Mouse (Mus musculus) liver, postnatal 0 days (tissue): ENCODE data around the gene Akap2. TPM values are rescaled to one million over a fixed set of nuclear protein-coding genes. Genes with fewer than 3 reads are reported as not detected.
A peak's percentile ranks its signal among the peaks of the same experiment; 100 is the strongest.

ENCODE experiments used
- ATAC-seq: fragments of 200-750 bp; cut with Nextera tagmentation; 2 replicates; pipeline ENCODE4 v1.8.0; 2017; ENCODE audit warnings: mild to moderate bottlenecking, moderate library complexity
- DNase-seq: peaks from one replicate; pipeline ENCODE4 v3.0.0-alpha.2; 2016
- H3K27ac ChIP-seq: fragments of 300-500 bp; sonication (generic); 2 replicates; pipeline ENCODE4 v1.5.1; 2014; ENCODE audit warnings: antibody characterized with exemption, moderate library complexity, mild to moderate bottlenecking, low read depth
- H3K27me3 ChIP-seq: fragments of 300-500 bp; sonication (generic); 2 replicates; pipeline ENCODE4 v1.6.1; 2014; ENCODE audit warnings: low read length, control low read depth, mixed read lengths; ENCODE audit not compliant: insufficient read depth
- H3K36me3 ChIP-seq: fragments of 300-500 bp; sonication (generic); replicated peaks from 2 replicates; pipeline ENCODE4 v1.6.1; 2014; ENCODE audit warnings: mild to moderate bottlenecking, control low read depth, low read length, moderate library complexity, mixed read lengths; ENCODE audit not compliant: insufficient read depth
- H3K4me1 ChIP-seq: fragments of 300-500 bp; sonication (generic); 2 replicates; pipeline ENCODE4 v1.6.1; 2014; ENCODE audit warnings: antibody characterized with exemption, mild to moderate bottlenecking, control low read depth; ENCODE audit not compliant: insufficient read depth
- H3K4me2 ChIP-seq: fragments of 300-500 bp; sonication (generic); 2 replicates; pipeline ENCODE4 v1.6.1; 2014; ENCODE audit warnings: low read depth, mild to moderate bottlenecking, low read length, moderate library complexity, mixed read lengths
- H3K4me3 ChIP-seq: fragments of 300-500 bp; sonication (generic); 2 replicates; pipeline ENCODE4 v1.5.1; 2014; ENCODE audit warnings: low read depth, low read length
- H3K9ac ChIP-seq: fragments of 300-500 bp; sonication (generic); replicated peaks from 2 replicates; pipeline ENCODE4 v1.6.1; 2014; ENCODE audit warnings: mild to moderate bottlenecking, moderate library complexity
- H3K9me3 ChIP-seq: fragments of 300-500 bp; sonication (generic); 2 replicates; pipeline ENCODE4 v1.6.1; 2016; ENCODE audit warnings: mild to moderate bottlenecking, control low read depth, low read length, mixed read lengths
- CTCF ChIP-seq: sonication (generic); IDR thresholded peaks from 2 replicates; pipeline ENCODE4 v1.5.1; 2016; ENCODE audit warnings: antibody characterized with exemption, low read depth
- EP300 ChIP-seq: IDR thresholded peaks from 2 replicates; pipeline ENCODE4 v1.6.1; 2016; ENCODE audit warnings: antibody characterized with exemption, low read depth, mild to moderate bottlenecking
- WGBS: fragments of 180-500 bp; shearing (Covaris S2); extraction: QIAGEN DNeasy Blood & Tissue Kit; methylation state at CpG from one replicate; pipeline ENCODE4 v1.1.7; 2014; ENCODE audit not compliant: insufficient replicate concordance; 5-methylcytosine and 5-hydroxymethylcytosine counted together
- polyA plus RNA-seq: library from polyadenylated mRNA; unstranded; fragments of >200 nt; fragmentation: Nextera tagmentation; extraction: Ambion mirVana; gene quantifications from 2 replicates; pipeline ENCODE4 v1.2.1, GENCODE M21; 2015

The Akap2 gene
- polyA plus RNA-seq, 1 experiment from 2014 or later = 1.9 TPM

DNA sequence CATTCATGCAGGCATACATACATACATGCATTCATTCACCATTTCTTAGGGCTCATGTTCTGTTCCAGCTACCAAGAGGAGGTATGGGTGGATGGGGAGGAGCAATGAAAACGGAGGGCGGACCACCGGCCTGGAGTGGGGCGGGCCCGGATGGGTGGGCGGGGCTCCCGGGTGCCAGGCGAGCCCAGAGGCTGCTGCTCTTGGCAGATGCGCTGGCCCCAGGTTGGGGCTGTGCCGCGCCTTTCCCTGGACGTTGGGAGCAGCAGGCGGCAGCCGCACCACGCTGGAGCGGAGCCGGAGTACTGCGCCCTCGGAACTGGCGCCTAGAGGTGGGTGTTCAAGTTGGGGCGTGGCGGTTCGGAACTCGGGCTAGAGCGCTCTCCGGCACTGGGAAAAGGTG, 64.5 kb downstream of the Akap2 start:
- peak overlapping the region; percentile 58; the same call in 1 of the 2 replicates for H3K9ac ChIP-seq
- H3K27me3 ChIP-seq = peaks cover 10% of the 10 kb centered on the region
- ATAC-seq (peak; percentile 85), DNase-seq (peak; percentile 82)
- H3K27ac ChIP-seq = no peak overlapping the region
- H3K9me3 ChIP-seq = no peaks in the 10 kb centered on the region
- peak overlapping the region; percentile 54 for H3K4me3 ChIP-seq
- H3K4me2 ChIP-seq = peak overlapping the region; percentile 82
- TF ChIP-seq CTCF (peak; percentile 36), EP300 (no peak)
- H3K36me3 ChIP-seq = no peaks in the 10 kb centered on the region
- WGBS = 5% methylated on average over 24 of the region's 26 CpGs
- H3K4me1 ChIP-seq = peaks cover 14% of the 10 kb centered on the region

DNA sequence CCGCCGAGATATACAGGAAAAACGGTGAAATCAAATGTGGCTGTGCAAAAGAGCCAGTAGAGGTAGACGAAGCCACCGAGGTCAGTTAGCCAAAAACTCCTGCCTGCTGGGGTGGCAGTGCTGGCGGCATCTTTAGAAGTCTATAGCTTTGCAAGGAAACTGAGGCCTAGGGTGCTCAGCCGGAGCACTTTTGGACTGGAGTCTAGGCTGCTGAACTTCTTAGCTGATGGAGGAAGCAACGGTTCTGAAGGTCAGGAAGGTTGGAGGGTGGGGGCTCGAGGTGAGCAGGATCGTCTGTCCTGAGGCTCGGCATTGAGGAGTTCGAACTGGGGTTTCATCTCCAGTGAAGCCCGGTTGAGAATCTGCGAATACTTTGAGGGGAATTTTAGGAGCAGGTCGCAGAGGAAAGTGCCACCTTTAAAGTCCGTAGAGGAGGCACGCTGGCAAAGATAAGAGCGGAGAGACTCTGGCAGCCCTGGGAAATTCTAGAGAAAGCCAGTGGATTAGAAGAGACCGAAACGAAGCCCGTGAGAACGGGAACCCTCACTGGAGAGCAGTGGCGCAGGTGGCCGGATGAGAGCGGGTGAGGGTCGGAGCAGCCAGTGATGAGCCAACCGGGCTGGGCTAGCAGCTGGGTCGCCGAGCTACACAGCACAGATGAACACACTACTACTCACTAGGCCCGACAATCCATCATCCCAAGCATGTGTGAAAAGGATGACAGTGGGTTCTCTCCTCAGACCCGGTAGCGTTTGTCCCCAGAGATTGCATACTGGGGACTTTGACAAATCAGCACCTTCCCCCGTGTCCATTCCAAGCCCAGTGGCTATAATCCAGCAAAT, 65.3 kb downstream of the Akap2 start:
- WGBS = 3% methylated on average over 33 of the region's 33 CpGs
- TF ChIP-seq EP300 = no peak
- TF ChIP-seq CTCF = no peak

DNA sequence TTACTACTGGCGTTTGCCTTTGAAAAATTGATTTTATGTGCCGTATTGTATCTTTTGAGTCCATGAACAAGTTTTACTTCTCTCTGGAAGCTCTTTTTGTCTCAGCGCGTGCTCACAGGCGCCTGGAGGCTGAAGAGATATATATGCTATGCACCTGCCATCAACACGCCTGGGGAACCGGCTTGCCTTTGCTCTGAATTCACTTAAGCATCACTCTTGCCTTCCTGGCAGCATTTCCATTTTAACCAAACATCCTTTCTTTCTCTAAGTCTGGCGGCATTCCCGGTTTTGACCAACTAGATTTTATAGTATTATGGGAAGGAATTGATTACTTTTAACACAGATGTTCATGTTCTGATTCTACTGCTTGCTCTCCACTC, 65.9 kb downstream of the Akap2 start:
- Histone ChIP-seq H3K9ac (no peak overlapping the region), H3K36me3 (no peaks in the 10 kb centered on the region), H3K4me3 (peak overlapping the region; percentile 54; the same call in 1 of the 2 replicates), H3K4me1 (peaks cover 14% of the 10 kb centered on the region), H3K27me3 (peaks cover 10% of the 10 kb centered on the region), H3K4me2 (peak overlapping the region; percentile 82), H3K9me3 (no peaks in the 10 kb centered on the region), H3K27ac (no peak overlapping the region)
- 54% methylated on average over 9 of the region's 9 CpGs for WGBS
- ATAC-seq (no peak), DNase-seq (no peak)
- no peak for TF ChIP-seq EP300
- no peak for TF ChIP-seq CTCF

More for the DNA sequence above, 65.3 kb downstream of the Akap2 start:
- Histone ChIP-seq H3K27me3 (peaks cover 10% of the 10 kb centered on the region), H3K36me3 (no peaks in the 10 kb centered on the region), H3K4me3 (peak overlapping the region; percentile 54), H3K27ac (no peak overlapping the region), H3K9ac (peak overlapping the region; percentile 58; the same call in 1 of the 2 replicates), H3K9me3 (no peaks in the 10 kb centered on the region), H3K4me2 (peak overlapping the region; percentile 82), H3K4me1 (peaks cover 14% of the 10 kb centered on the region)
- DNase-seq = peak; percentile 41
- no peak for ATAC-seq

DNA sequence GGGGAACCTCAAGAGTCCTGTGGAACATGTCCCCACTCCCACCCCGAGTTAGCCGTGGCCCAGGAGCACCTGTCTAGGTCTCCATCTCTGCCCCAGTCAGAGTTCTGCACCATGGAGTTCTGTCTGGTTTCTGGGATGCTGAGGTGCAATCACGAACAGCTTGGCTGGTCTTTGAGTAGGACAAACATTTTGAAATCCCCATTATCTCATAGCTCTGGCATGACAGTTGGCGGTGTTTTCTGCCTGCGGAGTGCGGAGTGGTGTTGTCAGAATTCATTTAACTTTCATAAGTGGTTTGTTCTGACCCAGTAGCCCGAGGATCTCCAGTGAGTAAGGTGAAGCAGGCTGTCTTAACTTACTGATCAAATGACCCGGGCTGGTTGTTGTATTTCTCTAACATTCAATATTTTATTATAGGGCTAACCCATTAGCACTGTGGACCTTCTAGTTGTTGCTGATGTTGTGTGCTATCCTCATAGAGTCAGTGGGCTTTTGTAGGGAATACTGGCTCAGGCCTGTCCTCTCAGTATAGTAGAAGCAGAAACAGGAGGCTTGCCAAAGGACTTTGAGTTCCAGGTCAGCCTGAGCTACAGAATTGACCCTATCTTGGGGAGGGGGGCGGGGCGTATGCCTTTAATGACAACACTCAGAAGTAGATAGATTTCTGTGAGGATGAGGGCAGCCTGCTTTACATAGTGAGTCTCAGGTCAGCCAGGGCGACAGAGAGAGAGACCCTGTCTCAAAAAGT, 66.6 kb downstream of the Akap2 start:
- Histone ChIP-seq H3K27me3 (peaks cover 10% of the 10 kb centered on the region), H3K4me3 (no peak overlapping the region)

DNA sequence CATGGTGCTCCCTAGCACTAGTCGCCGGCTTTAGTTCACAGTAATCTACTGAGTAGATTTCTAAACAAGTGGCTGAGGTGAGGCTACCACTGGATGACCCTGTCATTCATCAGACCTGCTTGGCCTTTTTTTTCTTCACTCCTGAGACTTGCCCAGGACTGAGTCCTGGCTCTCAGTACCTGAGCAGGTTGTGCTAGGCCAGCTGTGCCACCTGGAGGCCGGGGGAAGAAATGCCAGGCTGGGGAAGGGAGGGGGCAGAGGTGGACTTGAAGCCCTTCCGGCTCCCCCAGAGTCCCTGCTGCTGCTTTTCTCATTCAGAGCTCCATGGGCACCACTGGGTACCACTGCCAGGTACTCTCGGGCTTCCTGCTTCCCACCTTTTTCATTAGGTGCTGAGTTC, 71.3 kb downstream of the Akap2 start:
- H3K9ac ChIP-seq = no peak overlapping the region
- DNase-seq (no peak), ATAC-seq (no peak)
- H3K4me2 ChIP-seq = no peak overlapping the region
- peaks cover under 1% of the 10 kb centered on the region; the same call in 1 of the 2 replicates for H3K4me1 ChIP-seq
- H3K4me3 ChIP-seq = no peak overlapping the region
- H3K9me3 ChIP-seq = no peaks in the 10 kb centered on the region
- no peaks in the 10 kb centered on the region for H3K36me3 ChIP-seq
- peak; percentile 65 for TF ChIP-seq CTCF
- TF ChIP-seq EP300 = no peak
- H3K27ac ChIP-seq = no peak overlapping the region
- 59% methylated on average over 5 of the region's 5 CpGs for WGBS
- no peaks in the 10 kb centered on the region for H3K27me3 ChIP-seq

More for the DNA sequence above, 66.6 kb downstream of the Akap2 start:
- 0 out of 2 replicates have a peak overlapping the region, but pooled peaks have one; percentile 19 for H3K4me2 ChIP-seq
- H3K4me1 ChIP-seq = peaks cover 14% of the 10 kb centered on the region
- WGBS = 69% methylated on average over 11 of the region's 11 CpGs
- TF ChIP-seq CTCF = no peak
- TF ChIP-seq EP300 = no peak
- H3K27ac ChIP-seq = 0 out of 2 replicates have a peak overlapping the region, but pooled peaks have one; percentile 16
- peak; percentile 77 for ATAC-seq
- DNase-seq = peak; percentile 34
- no peaks in the 10 kb centered on the region for H3K36me3 ChIP-seq
- H3K9ac ChIP-seq = no peak overlapping the region
- H3K9me3 ChIP-seq = no peaks in the 10 kb centered on the region

DNA sequence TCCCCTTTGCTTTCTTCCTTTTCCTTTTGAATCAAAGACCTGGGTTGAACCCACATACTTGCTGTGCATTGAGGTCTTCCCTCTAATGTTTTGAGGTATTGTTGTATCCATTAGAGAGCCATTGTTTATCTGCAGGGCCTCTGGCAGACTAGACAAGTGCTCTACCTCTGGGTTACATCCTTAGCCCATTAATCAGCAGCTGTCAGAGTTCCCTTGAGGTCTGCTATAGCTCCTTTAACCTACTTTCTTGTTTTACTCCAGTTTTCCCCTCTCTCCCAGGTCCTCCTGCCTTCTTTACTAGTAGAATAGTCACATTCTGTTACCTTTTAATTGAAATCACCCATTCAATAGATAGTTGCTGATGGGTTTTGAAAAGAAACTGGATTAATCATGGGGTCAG, 71.7 kb downstream of the Akap2 start:
- Histone ChIP-seq H3K9ac (no peak overlapping the region), H3K27ac (no peak overlapping the region), H3K4me3 (no peak overlapping the region), H3K4me2 (no peak overlapping the region), H3K4me1 (peaks cover 5% of the 10 kb centered on the region; the same call in 1 of the 2 replicates), H3K27me3 (no peaks in the 10 kb centered on the region), H3K9me3 (no peaks in the 10 kb centered on the region), H3K36me3 (no peaks in the 10 kb centered on the region)
- no peak for DNase-seq
- no peak for ATAC-seq
- TF ChIP-seq EP300 (no peak), CTCF (no peak)
